Mouse (Mus musculus) thymus, adult 2 months (tissue): ENCODE measurements around the gene Erc1. TPM values are rescaled to one million over a fixed set of nuclear protein-coding genes. Genes with fewer than 3 reads are reported as not detected.

Experiments used
- DNase-seq: peaks from one replicate; pipeline ENCODE4 v3.0.0; 2021
- H3K27ac ChIP-seq: fragments of 200-500 bp; 2 replicates; pipeline ENCODE4 v1.5.1; 2012; ENCODE audit warnings: low read length, control low read depth; ENCODE audit not compliant: control insufficient read depth, insufficient read depth
- H3K27me3 ChIP-seq: fragments of 200-500 bp; 2 replicates; pipeline ENCODE4 v1.6.1; 2012; ENCODE audit warnings: mild to moderate bottlenecking, low read length, moderate library complexity, mixed read lengths; ENCODE audit not compliant: control insufficient read depth, insufficient read depth
- H3K36me3 ChIP-seq: fragments of 200-500 bp; 2 replicates; pipeline ENCODE4 v1.6.1; 2012; ENCODE audit warnings: mild to moderate bottlenecking, low read length, moderate library complexity; ENCODE audit not compliant: control insufficient read depth, insufficient read depth
- H3K4me1 ChIP-seq: fragments of 200-500 bp; replicated peaks from 2 replicates; pipeline ENCODE4 v1.6.1; 2012; ENCODE audit warnings: low read length; ENCODE audit not compliant: control insufficient read depth, insufficient read depth
- H3K4me3 ChIP-seq: fragments of 200-500 bp; 2 replicates; pipeline ENCODE4 v1.5.1; 2012; ENCODE audit warnings: mild to moderate bottlenecking, low read length, control low read depth, moderate library complexity; ENCODE audit not compliant: control insufficient read depth, insufficient read depth
- CTCF ChIP-seq: fragments of 200-500 bp; IDR thresholded peaks from 2 replicates; pipeline ENCODE4 v1.5.1; 2012; ENCODE audit warnings: mild to moderate bottlenecking, control low read depth, low read length, moderate library complexity, borderline replicate concordance; ENCODE audit not compliant: control insufficient read depth, poor library complexity, insufficient read depth; ENCODE audit errors: extremely low read depth
- POLR2A ChIP-seq: fragments of 200-500 bp; IDR thresholded peaks from 2 replicates; pipeline ENCODE4 v1.6.1; 2012; ENCODE audit warnings: mild to moderate bottlenecking, low read length, control low read depth, moderate library complexity; ENCODE audit not compliant: control insufficient read depth, poor library complexity, insufficient read depth; ENCODE audit errors: extremely low read depth
- WGBS: fragments of 180-500 bp; shearing (Covaris S2); methylation state at CpG from one replicate; pipeline ENCODE4 v1.1.7; 2018; 5-methylcytosine and 5-hydroxymethylcytosine counted together
- polyA plus RNA-seq: library from polyadenylated mRNA; depleted of rRNA; stranded (reverse); fragments of >200 nt; gene quantifications from 2 replicates; pipeline ENCODE4 v1.2.3, GENCODE M21; 2012

Gene Erc1
- polyA plus RNA-seq, 1 experiment: 8.5 TPM

DNA sequence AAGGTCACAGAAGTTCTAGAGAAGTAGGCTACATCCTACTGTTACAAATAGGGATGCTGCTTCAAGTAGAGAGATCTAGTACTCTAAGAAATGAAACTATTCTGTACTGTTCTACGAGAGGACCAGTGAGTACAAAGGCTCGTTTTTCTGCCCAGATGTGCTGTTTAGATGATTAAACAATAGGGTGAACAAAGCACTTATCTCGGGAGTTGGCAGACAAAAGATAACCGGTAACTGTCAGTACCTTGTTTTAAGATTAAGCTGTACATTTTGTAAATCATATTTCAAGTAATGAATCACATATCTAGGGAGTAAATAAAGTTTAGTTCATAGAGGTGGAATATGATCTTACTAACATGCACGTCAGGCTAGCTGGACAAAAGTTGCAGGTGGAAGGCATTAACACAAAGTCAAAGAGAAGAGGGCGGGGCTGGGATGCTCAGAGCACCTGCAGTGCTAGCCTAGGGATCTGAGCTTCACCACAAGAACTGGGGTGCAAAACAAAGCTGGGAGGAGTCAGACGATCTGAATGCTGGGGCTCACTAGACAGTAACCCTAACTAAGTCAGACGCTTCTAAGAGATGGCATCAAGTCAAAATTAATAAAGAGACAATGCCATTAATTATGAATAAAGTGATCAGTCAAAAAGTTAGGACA, 136.2 kb downstream of the Erc1 start:
- H3K36me3 ChIP-seq: no peaks in the 10 kb centered on the region
- DNase-seq: peak; percentile 80
- H3K27ac ChIP-seq: peak overlapping the region; percentile 26; the same call in 1 of the 2 replicates
- WGBS: 8% methylated on average over 8 of the region's 8 CpGs
- TF ChIP-seq CTCF (no peak), POLR2A (no peak)
- H3K4me3 ChIP-seq: no peak overlapping the region
- peaks cover 10% of the 10 kb centered on the region for H3K4me1 ChIP-seq
- no peaks in the 10 kb centered on the region for H3K27me3 ChIP-seq

DNA sequence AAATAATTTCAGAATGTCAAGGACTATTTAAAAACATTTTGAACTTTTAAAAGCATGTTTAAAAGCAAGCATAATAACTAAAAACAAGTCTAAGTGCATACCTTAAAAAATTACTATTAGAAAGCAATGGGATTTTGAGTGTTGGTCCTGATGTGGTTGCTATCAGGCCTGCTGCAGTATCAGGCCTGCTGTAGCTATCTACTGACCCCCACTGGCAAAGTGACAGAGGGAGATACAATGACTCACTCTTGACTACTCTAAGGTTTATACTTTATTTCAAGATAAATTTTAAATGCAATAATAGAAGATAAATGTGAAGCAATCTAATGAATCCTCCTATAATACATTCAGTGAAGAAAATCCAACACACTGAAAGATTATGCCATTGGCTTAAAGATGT, 138.4 kb downstream of the Erc1 start:
- H3K36me3 ChIP-seq: no peaks in the 10 kb centered on the region
- no peak overlapping the region for H3K27ac ChIP-seq
- H3K27me3 ChIP-seq: no peaks in the 10 kb centered on the region
- DNase-seq: peak; percentile 30
- no peak for TF ChIP-seq CTCF
- no peak overlapping the region for H3K4me3 ChIP-seq
- H3K4me1 ChIP-seq: peaks cover 8% of the 10 kb centered on the region

GRCm38 (mm10) chr6:119707911-119708310, 140.1 kb downstream of the Erc1 start:
- TF ChIP-seq POLR2A: no peak
- TF ChIP-seq CTCF: no peak
- H3K4me3 ChIP-seq: no peak overlapping the region
- no peaks in the 10 kb centered on the region for H3K36me3 ChIP-seq
- DNase-seq: no peak
- H3K27me3 ChIP-seq: no peaks in the 10 kb centered on the region
- H3K4me1 ChIP-seq: peaks cover 3% of the 10 kb centered on the region
- 93% methylated on average over 5 of the region's 5 CpGs for WGBS
- H3K27ac ChIP-seq: no peak overlapping the region

GRCm38 (mm10) chr6:119704899-119705298, 143.1 kb downstream of the Erc1 start:
- Histone ChIP-seq H3K36me3 (no peaks in the 10 kb centered on the region), H3K4me1 (no peaks in the 10 kb centered on the region), H3K27me3 (no peaks in the 10 kb centered on the region), H3K4me3 (no peak overlapping the region), H3K27ac (no peak overlapping the region)
- WGBS: 97% methylated on average over 2 of the region's 2 CpGs
- no peak for DNase-seq
- TF ChIP-seq CTCF: no peak
- no peak for TF ChIP-seq POLR2A

DNA sequence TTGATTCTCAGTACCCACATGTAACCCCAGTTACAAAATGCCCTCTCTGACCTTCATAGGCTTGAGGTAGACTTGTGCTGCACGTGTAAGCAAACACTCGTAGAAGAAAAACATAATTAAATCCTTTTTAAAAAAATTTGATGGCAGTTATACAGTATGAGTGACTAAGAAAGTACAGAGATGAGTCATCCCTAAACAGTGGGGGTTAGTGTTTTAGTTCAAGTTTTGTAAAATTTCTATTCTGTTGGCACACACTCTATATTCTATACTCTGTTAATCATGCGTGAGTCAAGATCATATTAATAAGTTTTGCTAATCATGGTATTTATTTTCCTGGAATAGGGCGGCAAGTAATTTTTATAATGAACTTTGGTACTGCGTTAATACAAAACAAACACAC, 155.2 kb downstream of the Erc1 start:
- Histone ChIP-seq H3K27me3 (no peaks in the 10 kb centered on the region), H3K36me3 (no peaks in the 10 kb centered on the region), H3K27ac (no peak overlapping the region), H3K4me1 (no peaks in the 10 kb centered on the region), H3K4me3 (no peak overlapping the region)
- 97% methylated on average over 5 of the region's 5 CpGs for WGBS
- DNase-seq: no peak
- TF ChIP-seq CTCF: no peak
- TF ChIP-seq POLR2A: no peak

GRCm38 (mm10) chr6:119686470-119686869, 161.5 kb downstream of the Erc1 start:
- Histone ChIP-seq H3K4me1 (no peaks in the 10 kb centered on the region), H3K27me3 (no peaks in the 10 kb centered on the region), H3K36me3 (no peaks in the 10 kb centered on the region), H3K27ac (no peak overlapping the region), H3K4me3 (no peak overlapping the region)
- no peak for DNase-seq
- TF ChIP-seq CTCF (no peak), POLR2A (no peak)

DNA sequence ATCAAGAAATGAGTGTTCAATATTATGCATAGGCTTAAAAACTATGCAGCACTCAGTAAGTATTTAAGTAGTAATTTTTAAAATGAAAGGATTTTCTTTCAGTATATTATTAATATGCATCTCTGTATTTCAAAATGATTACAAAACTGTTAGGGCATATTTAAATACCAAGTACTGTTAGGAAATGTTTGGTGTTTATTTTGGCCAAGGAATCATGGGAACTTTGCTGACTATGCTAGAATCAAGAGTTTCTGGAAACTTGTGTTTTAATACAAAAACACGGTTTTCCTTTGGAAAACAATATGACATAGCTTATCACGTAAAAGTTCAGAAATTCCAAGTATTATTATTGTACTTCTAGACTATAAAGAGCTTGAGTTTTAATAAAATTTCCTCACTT, 167.2 kb downstream of the Erc1 start:
- DNase-seq: no peak
- H3K4me3 ChIP-seq: no peak overlapping the region
- H3K27me3 ChIP-seq: no peaks in the 10 kb centered on the region
- H3K27ac ChIP-seq: no peak overlapping the region
- H3K36me3 ChIP-seq: no peaks in the 10 kb centered on the region
- TF ChIP-seq CTCF: no peak
- TF ChIP-seq POLR2A: no peak
- no peaks in the 10 kb centered on the region for H3K4me1 ChIP-seq
- 96% methylated on average over 2 of the region's 2 CpGs for WGBS
